Mouse (Mus musculus) liver, adult 2 months (tissue): ENCODE results near the gene Crb1. TPM values are rescaled to one million over a fixed set of nuclear protein-coding genes. Genes with fewer than 3 reads are reported as not detected.

Experiments used
- DNase-seq: peaks from one replicate; pipeline ENCODE4 v3.0.0-alpha.2; 2011; ENCODE audit warnings: low read depth, low spot score; ENCODE audit errors: extremely low read depth
- H3K27ac ChIP-seq: fragments of 200-500 bp; replicated peaks from 2 replicates; pipeline ENCODE4 v1.5.1; 2012; ENCODE audit warnings: low read depth, mild to moderate bottlenecking, control low read depth, inconsistent platforms, low read length; ENCODE audit not compliant: insufficient read depth
- H3K27me3 ChIP-seq: fragments of 200-500 bp; 2 replicates; pipeline ENCODE4 v1.6.1; 2012; ENCODE audit warnings: mild to moderate bottlenecking, moderate library complexity, low read length, inconsistent platforms; ENCODE audit not compliant: control insufficient read depth, insufficient read depth
- H3K36me3 ChIP-seq: fragments of 200-500 bp; 2 replicates; pipeline ENCODE4 v1.6.1; 2012; ENCODE audit warnings: low read length, inconsistent platforms; ENCODE audit not compliant: control insufficient read depth, insufficient read depth
- H3K4me1 ChIP-seq: fragments of 200-500 bp; 2 replicates; pipeline ENCODE4 v1.6.1; 2011; ENCODE audit warnings: low read length; ENCODE audit not compliant: control insufficient read depth, insufficient read depth
- H3K4me3 ChIP-seq: fragments of 200-500 bp; 2 replicates; pipeline ENCODE4 v1.5.1; 2011; ENCODE audit warnings: low read depth, mild to moderate bottlenecking, control low read depth, low read length, moderate library complexity; ENCODE audit not compliant: insufficient read depth
- H3K79me2 ChIP-seq: fragments of 200-500 bp; 2 replicates; pipeline ENCODE4 v1.6.1; 2012; ENCODE audit warnings: inconsistent platforms, mild to moderate bottlenecking, low read length, moderate library complexity; ENCODE audit not compliant: control insufficient read depth, insufficient read depth
- H3K9ac ChIP-seq: fragments of 200-500 bp; 2 replicates; pipeline ENCODE4 v1.6.1; 2012; ENCODE audit warnings: low read depth, mild to moderate bottlenecking, control low read depth, inconsistent platforms, low read length
- CTCF ChIP-seq: fragments of 200-500 bp; IDR thresholded peaks from 2 replicates; pipeline ENCODE4 v1.5.1; 2011; ENCODE audit warnings: low read depth, low read length, control low read depth
- POLR2A ChIP-seq: fragments of 200-500 bp; IDR thresholded peaks from 2 replicates; pipeline ENCODE4 v1.6.1; 2011; ENCODE audit warnings: low read length, control low read depth; ENCODE audit not compliant: insufficient read depth; ENCODE audit errors: extremely low read depth
- WGBS: fragments of 180-500 bp; shearing (Covaris S2); methylation state at CpG from one replicate; pipeline ENCODE4 v1.1.7; 2018; 5-methylcytosine and 5-hydroxymethylcytosine counted together
- polyA plus RNA-seq: library from polyadenylated mRNA; depleted of rRNA; stranded (reverse); fragments of >200 nt; gene quantifications from 2 replicates; pipeline ENCODE4 v1.2.3, GENCODE M21; 2012
- total RNA-seq: library from RNA; depleted of rRNA; stranded (reverse); fragments of >200 nt; gene quantifications from 2 replicates; pipeline ENCODE4 v1.2.3, GENCODE M21; 2014

Crb1 gene
- total and polyA plus RNA-seq, 2 experiments = not detected

DNA sequence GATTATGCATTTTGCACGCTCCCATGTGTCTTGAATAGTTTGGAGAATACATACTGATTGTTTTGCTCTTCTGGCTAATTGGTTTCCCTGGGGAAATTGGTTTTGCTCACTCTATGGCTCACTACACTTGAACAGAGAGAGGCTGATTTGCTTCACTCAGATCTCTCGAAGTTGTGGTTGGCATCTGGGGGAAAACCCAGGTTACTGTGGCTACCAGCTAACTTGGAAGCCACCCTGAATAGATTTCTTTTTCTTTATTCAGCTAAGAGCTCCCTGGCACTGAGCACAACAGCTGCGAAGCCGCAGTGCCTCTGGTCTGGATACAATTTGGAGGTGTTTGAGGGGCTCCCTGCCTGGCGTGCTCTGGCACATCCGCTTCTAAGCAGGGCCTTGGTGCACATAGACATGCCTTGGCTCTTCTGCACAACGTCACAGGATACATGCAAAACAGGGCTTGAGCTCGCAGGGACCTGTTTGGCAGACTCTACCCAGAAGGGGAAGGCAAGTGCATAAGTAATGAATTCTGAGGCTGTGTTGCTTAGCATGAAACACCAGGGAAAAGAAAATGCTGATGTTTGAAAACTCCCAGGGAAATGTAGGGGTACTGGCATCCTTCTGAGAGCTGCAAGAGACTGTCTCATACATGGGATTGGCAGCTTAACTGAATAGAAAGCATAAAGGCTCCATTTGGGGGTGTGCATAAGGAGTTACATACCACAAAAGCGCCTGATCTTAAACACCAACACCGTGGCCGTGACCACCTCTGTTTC lies 30.1 kb downstream of the Crb1 start:
- TF ChIP-seq POLR2A (no peak), CTCF (no peak)
- no peak overlapping the region for H3K4me3 ChIP-seq
- no peaks in the 10 kb centered on the region for H3K4me1 ChIP-seq
- H3K27ac ChIP-seq = no peak overlapping the region
- H3K36me3 ChIP-seq = no peaks in the 10 kb centered on the region
- 84% methylated on average over 11 of the region's 11 CpGs for WGBS
- no peaks in the 10 kb centered on the region for H3K27me3 ChIP-seq
- H3K9ac ChIP-seq = no peak overlapping the region
- DNase-seq = no peak
- H3K79me2 ChIP-seq = no peaks in the 10 kb centered on the region

DNA sequence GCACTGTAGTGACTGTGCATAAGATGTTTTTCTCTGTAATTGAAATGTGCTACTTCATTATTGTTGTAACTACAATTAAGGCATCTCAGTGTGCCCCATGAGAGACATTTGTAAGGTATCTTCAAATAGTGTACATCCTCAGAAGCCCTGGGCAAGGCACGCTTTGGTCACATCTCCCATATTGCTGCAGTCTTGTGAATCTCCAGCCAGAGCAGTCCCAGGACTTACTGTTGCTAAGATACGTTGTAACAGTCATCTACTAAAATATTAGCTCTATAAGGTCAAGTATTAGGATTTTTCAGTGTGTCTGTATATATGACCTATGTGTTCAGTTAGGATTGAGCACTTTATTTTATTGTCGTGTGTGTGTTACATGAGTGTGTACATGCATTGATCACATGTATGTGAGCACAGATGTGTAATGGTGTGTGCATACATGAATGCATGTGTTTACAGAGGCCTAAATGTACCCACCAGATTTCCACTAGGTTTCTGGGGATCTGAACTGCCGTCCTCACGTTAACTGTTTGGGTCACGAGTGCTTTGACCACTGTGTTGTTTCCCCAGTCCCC lies 30.8 kb downstream of the Crb1 start:
- no peak for DNase-seq
- H3K4me3 ChIP-seq = no peak overlapping the region
- TF ChIP-seq CTCF (no peak), POLR2A (no peak)
- 91% methylated on average over 6 of the region's 6 CpGs for WGBS
- H3K36me3 ChIP-seq = no peaks in the 10 kb centered on the region
- no peak overlapping the region for H3K9ac ChIP-seq
- no peaks in the 10 kb centered on the region for H3K4me1 ChIP-seq
- H3K27me3 ChIP-seq = no peaks in the 10 kb centered on the region
- no peaks in the 10 kb centered on the region for H3K79me2 ChIP-seq
- no peak overlapping the region for H3K27ac ChIP-seq

DNA sequence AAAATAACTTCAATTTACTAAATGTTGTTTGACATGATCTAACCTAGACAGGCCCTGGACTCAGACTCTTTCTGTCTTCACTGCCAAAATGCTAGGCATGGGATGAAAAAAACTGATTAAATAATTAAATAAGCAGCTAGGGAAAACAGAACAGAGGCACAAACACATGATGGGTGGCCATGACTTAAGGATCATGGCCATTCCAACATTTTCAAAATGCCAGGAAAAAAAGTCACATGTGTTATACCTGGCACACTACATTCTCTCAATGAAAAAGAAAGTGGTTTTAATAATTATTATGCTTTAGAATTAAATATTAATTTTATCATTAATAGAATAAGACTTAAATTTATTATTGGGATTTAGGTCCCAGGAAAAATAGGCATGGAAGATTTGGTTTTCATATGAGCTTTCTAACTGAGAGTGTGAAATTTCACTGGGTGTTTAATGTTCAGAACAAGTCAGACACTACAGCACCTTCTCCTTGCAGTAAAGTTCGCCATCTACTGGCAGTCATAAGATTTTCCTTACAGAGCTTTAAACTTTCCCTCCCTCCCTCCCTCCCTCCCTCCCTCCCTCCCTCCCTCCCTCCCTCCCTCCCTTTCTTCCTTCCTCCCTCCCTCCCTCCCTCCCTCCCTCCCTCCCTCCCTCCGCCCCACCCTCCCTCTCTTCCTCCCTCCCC lies 36.6 kb downstream of the Crb1 start:
- Histone ChIP-seq H3K27me3 (no peaks in the 10 kb centered on the region), H3K4me3 (no peak overlapping the region), H3K9ac (no peak overlapping the region), H3K36me3 (no peaks in the 10 kb centered on the region), H3K27ac (no peak overlapping the region), H3K4me1 (no peaks in the 10 kb centered on the region), H3K79me2 (no peaks in the 10 kb centered on the region)
- 18% methylated on average over 1 of the region's 2 CpGs for WGBS
- TF ChIP-seq POLR2A (no peak), CTCF (no peak)
- peak; percentile 13 for DNase-seq

DNA sequence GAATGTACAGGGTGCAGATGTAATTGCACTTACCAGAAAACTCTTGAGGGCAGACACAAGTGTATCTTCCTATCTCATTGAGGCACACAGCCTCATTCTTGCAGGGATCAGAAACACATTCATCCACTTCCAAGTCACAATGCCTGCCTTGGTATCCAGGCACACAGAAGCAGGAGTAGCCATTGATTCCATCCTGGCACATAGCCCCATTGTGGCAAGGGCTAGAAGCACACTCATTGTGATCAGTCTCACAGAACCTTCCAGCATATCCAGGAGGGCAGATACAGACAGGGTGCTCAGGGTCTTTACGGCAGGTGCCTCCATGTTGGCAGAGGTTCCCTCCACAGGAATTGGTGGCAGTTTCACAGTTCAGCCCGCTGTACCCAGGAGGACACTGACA lies 39.9 kb downstream of the Crb1 start:
- no peaks in the 10 kb centered on the region for H3K4me1 ChIP-seq
- TF ChIP-seq POLR2A (no peak), CTCF (no peak)
- H3K27ac ChIP-seq = no peak overlapping the region
- H3K36me3 ChIP-seq = no peaks in the 10 kb centered on the region
- H3K79me2 ChIP-seq = no peaks in the 10 kb centered on the region
- no peaks in the 10 kb centered on the region for H3K27me3 ChIP-seq
- H3K9ac ChIP-seq = no peak overlapping the region
- H3K4me3 ChIP-seq = no peak overlapping the region
- no peak for DNase-seq
- WGBS = 68% methylated on average over 2 of the region's 2 CpGs

GRCm38 (mm10) chr1:139328811-139329210 lies 48.1 kb downstream of the Crb1 start:
- Histone ChIP-seq H3K27ac (no peak overlapping the region), H3K36me3 (no peaks in the 10 kb centered on the region), H3K4me3 (no peak overlapping the region), H3K27me3 (no peaks in the 10 kb centered on the region), H3K79me2 (no peaks in the 10 kb centered on the region), H3K4me1 (no peaks in the 10 kb centered on the region), H3K9ac (no peak overlapping the region)
- 71% methylated on average over 1 of the region's 1 CpGs for WGBS
- TF ChIP-seq POLR2A = no peak
- no peak for TF ChIP-seq CTCF
- DNase-seq = no peak

GRCm38 (mm10) chr1:139328286-139328685 lies 48.6 kb downstream of the Crb1 start:
- Histone ChIP-seq H3K9ac (no peak overlapping the region), H3K4me1 (no peaks in the 10 kb centered on the region), H3K79me2 (no peaks in the 10 kb centered on the region), H3K27ac (no peak overlapping the region), H3K36me3 (no peaks in the 10 kb centered on the region), H3K4me3 (no peak overlapping the region), H3K27me3 (no peaks in the 10 kb centered on the region)
- 84% methylated on average over 5 of the region's 5 CpGs for WGBS
- TF ChIP-seq CTCF (no peak), POLR2A (no peak)
- DNase-seq = no peak
